Mouse (Mus musculus) cortical plate, adult 2 months (tissue): ENCODE measurements at regions not wholly inside any gene's neighbourhood (a gene's known extent, or its start where the extent isn't known, plus 50 kb on each side); places are given as distances from the start of the nearest gene placed in this dataset.

Experiments used
- CTCF ChIP-seq: fragments of 200-500 bp; IDR thresholded peaks from 2 replicates; pipeline ENCODE4 v1.5.1; 2011; ENCODE audit warnings: mild to moderate bottlenecking, control low read depth, low read length; ENCODE audit not compliant: insufficient read depth; ENCODE audit errors: extremely low read depth
- POLR2A ChIP-seq: fragments of 200-500 bp; IDR thresholded peaks from 2 replicates; pipeline ENCODE4 v1.6.1; 2011; ENCODE audit warnings: mild to moderate bottlenecking, low read length, control low read depth; ENCODE audit not compliant: insufficient read depth; ENCODE audit errors: extremely low read depth

DNA sequence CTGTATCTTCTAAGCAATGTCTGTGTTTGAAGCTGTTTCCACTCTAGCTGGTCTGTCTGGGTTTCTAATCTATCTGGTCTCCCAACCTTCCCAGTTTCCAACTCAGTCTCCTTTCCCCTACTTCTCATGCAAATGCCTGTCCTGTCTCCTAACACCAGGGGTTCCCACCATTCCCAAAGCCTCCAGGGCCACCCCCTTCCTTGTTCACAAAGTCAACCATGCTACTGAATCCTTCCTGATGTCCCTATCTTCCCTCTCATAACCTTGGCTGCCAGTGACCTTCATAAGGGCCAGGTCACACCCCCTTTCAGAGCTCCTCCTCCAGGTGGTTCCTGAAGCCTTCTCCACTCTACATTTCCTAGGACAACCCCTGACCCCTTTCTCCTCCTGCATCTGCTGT is 85.9 kb downstream of the Trim29 start:
- no peak for TF ChIP-seq POLR2A
- no peak for TF ChIP-seq CTCF
